Mouse (Mus musculus): ENCODE measurements around the gene Cd101.

Gene Cd101

DNA sequence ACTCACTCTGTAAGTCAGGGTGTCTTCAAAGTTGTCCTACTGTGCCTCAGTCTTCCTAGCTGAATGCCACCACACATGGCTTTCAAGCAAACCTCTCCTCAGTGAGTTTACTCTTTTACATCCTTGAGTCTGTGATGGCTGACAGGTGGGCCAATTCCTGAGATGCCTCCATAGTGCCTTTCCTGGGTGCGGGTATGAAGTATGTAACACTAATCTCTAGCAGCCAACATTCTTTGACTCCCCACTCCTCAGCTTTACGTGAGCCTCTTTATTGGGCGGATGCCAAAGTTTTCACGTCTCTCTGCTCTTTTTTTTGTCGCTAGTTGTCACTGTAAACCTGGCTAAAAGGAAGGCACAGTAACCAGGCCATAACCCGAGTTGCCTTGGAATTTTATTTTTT is 24.0 kb downstream of the Cd101 start:
- intact Hi-C loops (cut with DNase I), result no loop called here

DNA sequence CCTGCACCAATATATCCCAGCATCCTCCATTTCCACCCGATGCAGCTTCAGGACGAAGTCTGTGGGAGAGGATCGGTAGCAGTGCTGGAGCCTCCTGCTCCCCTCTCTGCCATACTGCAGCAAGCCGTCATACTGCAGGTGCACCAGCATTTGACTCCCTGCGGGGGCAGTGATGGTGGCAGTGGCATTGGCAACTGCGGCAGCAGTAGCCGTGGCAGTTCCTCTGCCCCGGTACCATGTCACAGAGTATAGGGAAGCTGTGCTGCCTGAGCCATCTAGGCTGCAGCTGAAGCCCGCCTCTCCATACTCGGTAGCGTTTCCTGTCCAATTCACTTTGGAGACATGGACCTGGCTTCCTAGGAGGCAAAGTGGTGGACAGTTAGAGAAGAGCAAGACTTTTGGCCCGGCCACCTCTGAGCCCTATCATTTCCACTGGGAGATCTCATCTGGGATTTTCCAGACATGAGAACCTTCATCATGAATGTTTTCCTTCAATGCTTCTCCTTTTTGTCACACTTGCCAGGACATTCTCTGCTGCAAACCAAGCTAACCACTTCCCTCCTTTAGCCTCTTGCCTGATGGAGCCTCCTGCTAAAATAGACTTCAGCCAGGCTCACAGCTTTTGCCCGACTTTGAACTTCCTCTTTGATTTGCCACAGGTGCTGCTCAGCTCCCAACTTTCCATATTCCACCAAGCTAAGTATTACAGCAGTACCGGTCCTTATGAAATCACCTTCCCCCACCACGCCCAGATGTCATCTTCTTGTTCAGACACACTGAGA is 25.6 kb downstream of the Cd101 start:
- intact Hi-C loops (cut with DNase I), result no loop called here

- intact Hi-C loops (cut with DNase I), result no loop called here
Measured at GRCm38 (mm10) chr3:100999732-101000131, 29.6 kb downstream of the Cd101 start.

- intact Hi-C loops (cut with DNase I), result no loop called here
Measured at GRCm38 (mm10) chr3:100998904-100999340, 30.4 kb downstream of the Cd101 start.

DNA sequence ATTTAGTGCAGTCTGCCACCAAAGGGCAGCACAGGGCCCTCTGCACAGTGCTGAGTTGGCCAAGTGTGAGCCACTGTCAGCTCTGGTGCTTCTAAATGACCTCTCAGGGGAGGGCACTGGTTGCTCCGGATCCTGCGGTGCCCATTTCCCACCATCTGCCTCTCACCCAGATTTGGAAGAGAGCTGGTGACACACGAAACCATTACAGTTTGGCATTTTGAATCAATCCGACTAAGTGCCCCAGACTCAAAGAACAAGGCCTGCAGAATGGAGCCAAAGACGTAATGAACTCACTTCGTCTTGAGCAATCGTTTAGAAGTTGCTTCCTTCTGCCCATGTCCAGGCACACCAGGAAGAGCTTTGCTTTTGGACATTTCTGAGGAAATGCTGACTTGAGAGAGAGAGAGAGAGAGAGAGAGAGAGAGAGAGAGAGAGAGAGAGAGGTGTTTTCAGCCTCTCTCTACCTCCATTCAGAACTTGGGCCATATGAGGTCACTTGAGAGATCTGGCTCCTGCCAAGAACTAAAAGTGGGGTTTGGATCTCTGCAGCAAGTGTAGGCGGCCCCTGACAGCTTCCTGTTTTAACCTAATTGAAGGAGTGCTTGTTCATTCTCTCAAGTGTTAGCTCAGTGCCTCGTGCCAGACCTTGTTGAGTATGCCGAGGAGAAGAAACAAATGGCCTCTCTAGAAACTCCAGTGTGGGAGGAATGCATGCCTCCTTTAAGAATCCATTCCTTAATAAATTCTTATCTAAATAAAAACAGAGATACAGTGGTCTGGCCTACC is 31.4 kb downstream of the Cd101 start:
- intact Hi-C loops (cut with DNase I), result no loop called here

DNA sequence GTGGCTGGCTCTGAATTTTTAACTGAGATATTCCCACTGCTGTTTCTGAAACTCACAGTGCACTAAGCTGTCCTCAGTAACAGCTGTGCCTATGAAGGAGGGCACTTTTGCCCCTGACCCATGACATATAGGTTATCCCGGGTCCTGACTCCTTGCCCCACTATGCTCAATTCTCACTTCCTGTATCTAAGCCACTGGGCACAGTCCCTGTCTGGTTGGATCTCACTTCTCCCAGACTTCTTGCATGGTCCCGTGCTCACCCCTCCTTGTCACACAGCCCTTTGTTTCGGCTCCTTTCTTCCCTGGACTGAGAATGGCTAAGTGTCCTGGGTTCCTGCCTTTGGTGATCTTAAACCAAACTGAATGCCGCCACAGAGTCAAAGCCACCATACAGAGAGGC is 35.1 kb downstream of the Cd101 start:
- intact Hi-C loops (cut with DNase I), result no loop called here

DNA sequence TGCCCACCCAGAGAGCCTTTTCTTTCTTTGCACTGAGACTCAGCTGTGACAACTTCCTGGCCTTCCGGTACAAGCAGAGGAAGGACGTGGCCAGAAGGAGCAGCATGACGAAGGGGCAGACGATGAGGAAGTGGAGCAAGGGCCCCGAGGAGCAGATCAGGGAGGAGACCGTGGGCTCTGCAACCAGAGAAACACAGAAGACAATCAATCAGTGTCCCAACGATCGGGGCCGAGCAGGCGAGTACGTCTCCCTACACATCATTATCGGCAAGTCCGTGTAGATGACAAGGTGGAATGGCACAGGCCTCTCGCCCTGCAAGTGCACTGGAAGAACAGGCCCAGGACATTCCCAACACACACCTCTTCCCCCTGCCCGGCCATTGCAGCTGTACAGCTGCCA is 35.6 kb downstream of the Cd101 start:
- intact Hi-C loops (cut with DNase I), result no loop called here

DNA sequence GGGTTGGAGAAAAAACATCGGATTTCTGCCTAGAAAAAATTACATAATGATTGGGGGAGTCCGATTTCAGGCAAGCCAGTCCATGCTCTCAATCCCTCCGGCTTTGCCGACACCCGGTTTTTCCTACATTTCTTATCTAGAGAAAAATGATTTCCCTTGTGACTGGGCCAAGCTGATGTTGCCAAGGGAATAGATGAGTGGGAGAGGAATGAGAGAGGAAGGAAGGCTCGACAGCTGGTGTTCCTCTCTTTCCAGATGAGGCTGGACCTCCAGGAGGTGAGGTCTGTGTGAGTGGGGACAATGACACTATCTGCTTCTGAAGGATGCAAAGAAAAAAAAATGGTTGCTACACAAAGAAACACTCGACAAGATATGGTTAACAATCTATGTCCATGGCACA is 36.2 kb downstream of the Cd101 start:
- intact Hi-C loops (cut with DNase I), result no loop called here

DNA sequence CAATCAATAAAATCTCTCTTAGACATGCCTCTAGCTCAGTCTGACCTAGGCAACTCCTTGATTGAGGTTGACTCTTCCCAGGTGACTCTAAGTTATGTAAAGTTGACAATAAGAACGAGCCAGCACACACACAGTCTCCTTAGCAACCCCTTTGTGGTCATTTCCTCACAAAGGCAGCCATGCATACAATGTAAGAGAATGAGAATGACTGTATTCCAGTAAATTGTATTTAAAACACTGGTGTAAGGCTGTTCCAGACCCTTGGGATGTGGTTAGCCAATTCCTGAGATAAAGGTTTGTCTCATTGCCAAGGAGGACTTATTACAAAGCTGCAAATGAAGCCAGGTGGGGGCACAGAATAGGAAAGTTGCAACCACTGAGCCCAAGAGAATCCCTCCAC is 39.1 kb downstream of the Cd101 start:
- intact Hi-C loops (cut with DNase I), result no loop called here

GRCm38 (mm10) chr3:100989417-100989816 is 39.9 kb downstream of the Cd101 start:
- intact Hi-C loops (cut with DNase I), result no loop called here

GRCm38 (mm10) chr3:100979290-100979689 is 50.1 kb downstream of the Cd101 start:
- intact Hi-C loops (cut with DNase I), result loop anchor here (10.0 kb wide), 2 partner anchors 166 to 486 kb away; no protein-coding TSS in a partner anchor

DNA sequence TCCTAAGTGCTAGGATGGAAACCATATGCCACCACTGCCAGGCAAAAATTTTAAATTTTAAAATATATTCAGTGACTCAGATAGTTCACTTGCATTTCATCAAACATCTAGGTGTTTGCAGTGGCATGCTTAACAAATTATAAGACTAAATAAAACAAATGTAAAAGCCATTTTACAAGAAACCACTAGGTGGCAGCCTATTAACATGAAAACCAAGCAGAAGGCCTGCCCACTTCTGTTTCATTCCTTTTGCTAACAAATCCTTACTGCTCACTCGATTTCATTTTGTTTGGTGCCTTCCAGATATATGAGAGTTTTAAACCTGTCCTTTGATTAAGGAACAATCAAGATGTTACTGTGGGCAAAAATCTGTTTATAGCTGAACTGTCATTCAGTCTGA is 55.5 kb downstream of the Cd101 start:
- intact Hi-C loops (cut with DNase I), result loop anchor here (1.0 to 10.0 kb wide), 4 partner anchors 171 to 838 kb away; no protein-coding TSS in a partner anchor

- intact Hi-C loops (cut with DNase I), result no loop called here
Measured at GRCm38 (mm10) chr3:100969176-100969917, 60.0 kb downstream of the Cd101 start, which contains the start of gene Ttf2. Gene Ttf2 (minus strand): TSS chr3:100969663.

DNA sequence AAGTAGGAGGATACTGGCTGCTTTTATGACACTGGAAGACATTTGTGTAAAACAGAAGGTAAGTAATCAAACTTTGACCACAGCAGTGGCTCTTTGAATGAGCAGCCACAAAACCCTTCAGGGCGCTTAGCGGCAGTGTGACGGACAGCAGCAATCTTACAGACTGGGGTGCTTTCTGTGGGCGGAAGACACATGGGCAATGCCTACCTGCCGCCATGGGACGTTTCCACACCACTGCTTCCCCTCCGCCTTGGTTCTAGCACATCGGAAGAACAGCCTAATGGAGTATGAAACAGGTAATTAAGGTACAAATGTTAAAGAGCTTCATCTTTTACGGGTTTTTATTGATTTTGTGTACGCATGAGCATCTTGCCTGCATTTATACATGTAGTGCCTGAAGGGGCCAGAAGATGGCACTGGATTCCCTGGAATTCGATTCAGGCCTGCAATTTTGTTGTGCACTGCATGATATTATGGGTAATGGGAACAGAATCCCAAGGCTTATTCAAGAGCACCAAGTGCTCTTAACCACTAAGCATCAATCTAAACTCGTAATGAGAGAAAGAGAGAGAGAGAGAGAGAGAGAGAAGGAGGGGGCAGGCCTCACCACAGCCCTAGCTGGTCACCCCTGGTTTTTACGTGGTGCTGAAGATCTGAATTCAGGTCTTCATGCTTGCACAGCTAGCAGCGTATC is 65.4 kb downstream of the Cd101 start:
- intact Hi-C loops (cut with DNase I), result no loop called here

GRCm38 (mm10) chr3:100961501-100961900 is 67.9 kb downstream of the Cd101 start:
- intact Hi-C loops (cut with DNase I), result no loop called here

DNA sequence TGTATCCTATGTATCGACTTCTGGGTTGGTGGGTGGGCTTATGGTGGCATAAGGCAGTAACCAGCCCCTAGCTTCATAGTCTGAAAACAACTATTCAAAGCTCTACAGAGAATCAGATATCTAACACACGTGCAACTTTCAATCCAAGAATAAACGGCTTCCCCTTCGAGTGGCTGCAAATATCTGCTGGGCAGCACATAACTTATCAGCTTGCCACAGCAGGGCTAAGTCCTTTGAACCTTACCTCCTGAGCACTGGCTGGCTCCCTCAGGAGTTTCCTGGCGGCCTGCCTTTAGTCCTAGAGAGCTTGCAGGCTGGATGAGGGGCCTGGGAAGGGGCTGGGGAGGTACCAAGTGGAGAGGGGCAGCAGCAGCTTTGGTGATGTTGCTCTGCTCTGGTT is 68.3 kb downstream of the Cd101 start:
- intact Hi-C loops (cut with DNase I), result no loop called here

DNA sequence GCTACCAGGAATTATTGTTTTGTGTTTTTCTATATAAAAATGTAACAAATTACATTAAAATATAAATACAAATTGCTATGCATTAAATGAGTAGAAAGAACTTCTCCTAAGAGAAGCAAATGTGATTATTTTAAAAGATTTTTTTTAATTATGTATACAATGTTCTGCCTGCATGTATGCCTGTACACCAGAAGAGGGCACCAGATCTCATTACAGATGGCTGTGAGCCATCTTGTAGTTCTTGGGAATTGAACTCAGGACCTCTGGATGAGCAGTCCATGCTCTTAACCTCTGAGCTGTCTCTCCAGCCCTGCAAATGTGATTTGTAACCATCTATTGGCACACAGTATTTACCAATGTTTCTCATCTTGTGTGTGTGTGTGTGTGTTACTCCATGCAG is 74.7 kb downstream of the Cd101 start:
- intact Hi-C loops (cut with DNase I), result no loop called here

- intact Hi-C loops (cut with DNase I), result no loop called here
Measured at GRCm38 (mm10) chr3:100951531-100951930, 77.8 kb downstream of the Cd101 start.

- intact Hi-C loops (cut with DNase I), result no loop called here
Measured at GRCm38 (mm10) chr3:100947286-100947685, 82.1 kb downstream of the Cd101 start.
